In the genomic region with DNA sequence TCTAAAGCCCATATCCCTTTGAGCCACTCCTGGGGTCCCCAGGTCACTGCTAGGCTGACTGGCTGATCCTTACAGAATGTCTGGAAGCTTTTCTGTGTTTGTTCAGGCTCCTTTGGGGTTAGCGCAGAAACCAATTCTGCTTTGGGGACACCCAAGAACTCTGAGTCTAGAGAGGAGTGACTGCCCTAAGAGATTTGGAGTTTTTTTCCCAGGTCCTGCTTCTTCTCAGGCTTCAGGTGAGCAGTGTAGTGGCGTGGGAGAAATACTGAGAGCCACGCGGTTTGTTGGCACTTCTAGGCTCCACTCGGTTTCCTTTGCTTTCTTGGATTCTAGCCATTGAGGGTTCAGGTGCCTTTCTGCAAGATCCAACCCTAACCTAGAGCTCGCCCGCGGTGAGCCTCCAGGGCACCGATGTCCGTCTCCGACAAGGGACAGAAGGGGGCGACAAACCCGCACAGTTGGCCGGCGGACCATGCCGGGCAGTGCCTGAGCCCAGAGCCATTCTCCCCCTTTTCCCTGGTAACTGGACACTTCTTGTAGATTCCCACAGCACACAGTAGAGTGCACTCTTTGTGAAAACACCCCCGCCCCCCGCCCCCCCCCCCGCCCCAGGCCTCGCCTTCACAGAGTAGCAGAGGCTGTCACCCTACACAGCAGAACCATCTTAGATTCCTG, we compare ENCODE assay signal across 8 mouse cellular contexts.
A peak's percentile ranks its signal among the peaks of the same experiment; 100 is the strongest.
DNase-seq lines count a peak whose midpoint lies in the region; ATAC-seq and TF ChIP-seq lines count a peak whose summit lies in the region.

No protein-coding gene starts in this region.

- no peaks in the 10 kb centered on the region for H3K27me3 ChIP-seq in cerebellum, adult 2 months (ENCODE audit: control insufficient read depth, insufficient read depth, low read length)
- no peaks in the 10 kb centered on the region for H3K27me3 ChIP-seq in forebrain, embryonic 16.5 days (replicated peaks; ENCODE audit: control insufficient read depth, insufficient read depth, low read length)

- intact Hi-C loops in heart, postnatal 25 days (cut with DNase I): loop anchor here (5.0 to 10.0 kb wide), 4 partner anchors 105 to 612 kb away; no protein-coding TSS in a partner anchor

- H3K9me3 ChIP-seq in forebrain, embryonic 16.5 days (ENCODE audit: control insufficient read depth, low read length): no peaks in the 10 kb centered on the region

- no peak overlapping the region for H3K4me3 ChIP-seq in cerebellum, adult 2 months (replicated peaks; ENCODE audit: insufficient read depth, low read depth, low read length)
- H3K4me3 ChIP-seq in forebrain, embryonic 16.5 days (replicated peaks; ENCODE audit: low read length): no peak overlapping the region
- no peak overlapping the region for H3K4me3 ChIP-seq in layer of hippocampus, adult 2 months
- no peak overlapping the region for H3K4me3 ChIP-seq in lung, adult 2 months (replicated peaks; ENCODE audit: extremely low read depth, low read depth, low read length)

- TF ChIP-seq CTCF in cerebellum, adult 2 months (IDR thresholded peaks at IDR 0.05; ENCODE audit: borderline replicate concordance, insufficient read depth, low read depth, low read length): peak; percentile 91
- TF ChIP-seq CTCF in layer of hippocampus, adult 2 months (conservative IDR thresholded peaks at IDR 0.05): peak; percentile 85
- TF ChIP-seq CTCF in lung, adult 2 months (IDR thresholded peaks at IDR 0.05; ENCODE audit: insufficient read depth, low read length): peak; percentile 75

- no peak overlapping the region; the same call in 1 of the 2 replicates for H3K4me2 ChIP-seq in forebrain, embryonic 16.5 days (ENCODE audit: low read length)

- H3K36me3 ChIP-seq in forebrain, embryonic 16.5 days (ENCODE audit: control insufficient read depth, insufficient read depth): no peaks in the 10 kb centered on the region

- ATAC-seq in forebrain, embryonic 16.5 days: peak; percentile 94
- peak; percentile 87 for ATAC-seq in neutrophil, adult 5-6 weeks (ENCODE audit: extremely low read depth, insufficient number of reproducible peaks, low FRiP score, poor library complexity, severe bottlenecking)

- TF ChIP-seq POLR2A in cerebellum, adult 2 months (IDR thresholded peaks at IDR 0.05; ENCODE audit: borderline replicate concordance, insufficient read depth, low read length): no peak
- no peak for TF ChIP-seq POLR2A in lung, adult 2 months (IDR thresholded peaks at IDR 0.05; ENCODE audit: borderline replicate concordance, extremely low read depth, low read depth, low read length)

- DNase-seq in ES-CJ7 (ENCODE audit: low read depth, low spot score): peak; percentile 61
- DNase-seq in cerebellum, adult 2 months: peak; percentile 68 to 80
- DNase-seq in heart, postnatal 25 days (ENCODE audit: low spot score): peak; percentile 45
- peak; percentile 74 to 87 for DNase-seq in layer of hippocampus, adult 2 months (ENCODE audit: low spot score in 2 of 2)
- DNase-seq in lung, adult 2 months: peak; percentile 83
- peak; percentile 51 for DNase-seq in testis, postnatal 14 days (ENCODE audit: low spot score)

- H3K4me1 ChIP-seq in cerebellum, adult 2 months (ENCODE audit: control insufficient read depth, insufficient read depth, low read length): no peaks in the 10 kb centered on the region
- H3K4me1 ChIP-seq in forebrain, embryonic 16.5 days (replicated peaks; ENCODE audit: control insufficient read depth, insufficient read depth, low read length): peaks cover 9% of the 10 kb centered on the region
- no peaks in the 10 kb centered on the region for H3K4me1 ChIP-seq in lung, adult 2 months (ENCODE audit: control insufficient read depth, insufficient read depth, low read length)

- no peak overlapping the region for H3K27ac ChIP-seq in cerebellum, adult 2 months (ENCODE audit: insufficient read depth, low read length)
- H3K27ac ChIP-seq in forebrain, embryonic 16.5 days (ENCODE audit: low read length): no peak overlapping the region
- no peak overlapping the region for H3K27ac ChIP-seq in layer of hippocampus, adult 2 months

- 3% methylated on average over 20 of the region's 20 CpGs for WGBS in cerebellum, adult 2 months
- 3% methylated on average over 20 of the region's 20 CpGs for WGBS in forebrain, embryonic 16.5 days
- 3% methylated on average over 20 of the region's 20 CpGs for WGBS in lung, adult 2 months

- no peak overlapping the region for H3K9ac ChIP-seq in forebrain, embryonic 16.5 days (replicated peaks; ENCODE audit: low read depth, low read length)
